Mouse (Mus musculus) liver, embryonic 14.5 days (tissue): ENCODE data around the gene Vmn2r7.

Experiments
- CTCF ChIP-seq: IDR thresholded peaks from 2 replicates; pipeline ENCODE4 v1.5.1; 2016; ENCODE audit warnings: antibody characterized with exemption, low read depth, control low read depth
- EP300 ChIP-seq: IDR thresholded peaks from 2 replicates; pipeline ENCODE4 v1.6.1; 2016; ENCODE audit warnings: antibody characterized with exemption, low read depth

DNA sequence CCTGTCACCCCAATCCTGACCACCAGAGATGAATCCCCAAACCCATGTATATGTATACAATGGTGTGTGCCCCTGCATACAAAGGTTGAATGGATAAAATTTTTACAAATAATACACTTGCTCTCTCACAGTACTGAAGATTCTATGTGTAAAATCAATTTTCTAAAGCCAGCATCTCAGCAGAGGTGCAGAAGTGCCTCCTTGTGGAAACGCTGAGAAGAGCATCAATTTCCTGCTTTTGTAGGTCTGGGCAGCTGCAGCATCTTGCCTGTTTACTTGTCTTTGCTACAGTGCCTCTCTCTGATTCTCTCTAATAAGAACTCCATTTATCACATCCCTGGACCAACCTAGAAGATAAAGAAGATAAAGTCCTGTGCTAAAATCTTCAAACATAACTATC is 32.1 kb upstream of the Vmn2r7 start:
- TF ChIP-seq CTCF: no peak
- no peak for TF ChIP-seq EP300
